Mouse (Mus musculus) liver, embryonic 14.5 days (tissue): ENCODE results near the gene Celsr2. TPM values are rescaled to one million over a fixed set of nuclear protein-coding genes. Genes with fewer than 3 reads are reported as not detected.

Experiments
- ATAC-seq: fragments of 200-750 bp; cut with Nextera tagmentation; 2 replicates; pipeline ENCODE4 v1.8.0; 2017; ENCODE audit warnings: moderate number of reproducible peaks, mild to moderate bottlenecking, moderate library complexity; ENCODE audit not compliant: insufficient read depth
- DNase-seq, 3 experiments: peaks; one replicate each; pipeline ENCODE4 v3.0.0-alpha.2; 2012 to 2013; ENCODE audit warnings: low read depth in 3 of 3, low spot score in 3 of 3
- H3K27ac ChIP-seq: fragments of 300-500 bp; sonication (generic); 2 replicates; pipeline ENCODE4 v1.5.1; 2014; ENCODE audit warnings: moderate library complexity, mild to moderate bottlenecking, control low read depth, inconsistent platforms
- H3K27me3 ChIP-seq: fragments of 300-500 bp; sonication (generic); 2 replicates; pipeline ENCODE4 v1.6.1; 2014; ENCODE audit warnings: mild to moderate bottlenecking, low read length, moderate library complexity; ENCODE audit not compliant: control insufficient read depth, insufficient read depth
- H3K36me3 ChIP-seq: fragments of 300-500 bp; sonication (generic); replicated peaks from 2 replicates; pipeline ENCODE4 v1.6.1; 2014; ENCODE audit warnings: low read depth; ENCODE audit not compliant: control insufficient read depth, insufficient read depth
- H3K4me1 ChIP-seq, 2 experiments: fragments of 200-500 bp in 1 of 2; fragments of 300-500 bp in 1 of 2; sonication (generic) in 1 of 2; replicated peaks; 2 replicates each; pipeline ENCODE4 v1.6.1; 2012 to 2014; ENCODE audit warnings: antibody characterized with exemption in 1 of 2, inconsistent platforms in 1 of 2, low read length in 1 of 2; ENCODE audit not compliant: control insufficient read depth in 2 of 2, insufficient read depth in 2 of 2
- H3K4me2 ChIP-seq: fragments of 300-500 bp; sonication (generic); 2 replicates; pipeline ENCODE4 v1.6.1; 2014; ENCODE audit warnings: low read depth, mild to moderate bottlenecking, control low read depth, moderate library complexity
- H3K4me3 ChIP-seq, 2 experiments: fragments of 200-500 bp in 1 of 2; fragments of 300-500 bp in 1 of 2; sonication (generic) in 1 of 2; 2 replicates each; pipeline ENCODE4 v1.5.1; 2012 to 2014; ENCODE audit warnings: low read depth in 2 of 2, low read length in 2 of 2, mild to moderate bottlenecking in 2 of 2, control low read depth in 1 of 2, inconsistent platforms in 1 of 2, moderate library complexity in 1 of 2; ENCODE audit not compliant: insufficient read depth in 1 of 2
- H3K9ac ChIP-seq: fragments of 300-500 bp; sonication (generic); replicated peaks from 2 replicates; pipeline ENCODE4 v1.6.1; 2014; ENCODE audit warnings: mild to moderate bottlenecking, control low read depth, moderate library complexity
- H3K9me3 ChIP-seq: fragments of 300-500 bp; sonication (generic); 2 replicates; pipeline ENCODE4 v1.6.1; 2016; ENCODE audit warnings: low read length, mixed read lengths; ENCODE audit not compliant: control insufficient read depth
- CTCF ChIP-seq: IDR thresholded peaks from 2 replicates; pipeline ENCODE4 v1.5.1; 2016; ENCODE audit warnings: antibody characterized with exemption, low read depth, control low read depth
- EP300 ChIP-seq: IDR thresholded peaks from 2 replicates; pipeline ENCODE4 v1.6.1; 2016; ENCODE audit warnings: antibody characterized with exemption, low read depth
- WGBS: fragments of 180-500 bp; shearing (Covaris S2); extraction: QIAGEN DNeasy Blood & Tissue Kit; methylation state at CpG from one replicate; pipeline ENCODE4 v1.1.7; 2014; ENCODE audit not compliant: insufficient replicate concordance; 5-methylcytosine and 5-hydroxymethylcytosine counted together
- polyA plus RNA-seq, 2 experiments: library from polyadenylated mRNA; depleted of rRNA in 1 of 2; stranded (reverse) in 1 of 2; unstranded in 1 of 2; fragments of >200 nt; fragmentation: Nextera tagmentation in 1 of 2; extraction: Ambion mirVana in 1 of 2; gene quantifications; 2 replicates each; pipeline versions ENCODE4 v1.2.1 to v1.2.3; 2012 to 2014

Gene Celsr2
- polyA plus RNA-seq, 2 experiments: 0.22 to 0.38 TPM

GRCm38 (mm10) chr3:108423844-108424801 lies 8.8 kb upstream of the Celsr2 start:
- Histone ChIP-seq H3K4me1 (peaks cover 2 to 3% of the 10 kb centered on the region in 2 experiments; a peak in 2 of 4 replicates), H3K9ac (no peak overlapping the region), H3K27me3 (no peaks in the 10 kb centered on the region), H3K4me2 (no peak overlapping the region), H3K36me3 (peaks cover 34% of the 10 kb centered on the region), H3K27ac (no peak overlapping the region), H3K4me3 (no peak overlapping the region), H3K9me3 (no peaks in the 10 kb centered on the region)
- whole genome bisulfite sequencing: 23% methylated on average over 11 of the region's 11 CpGs
- TF ChIP-seq CTCF (no peak), EP300 (no peak)
- ATAC-seq (peak; percentile 27; the same call in 1 of the 2 replicates), DNase-seq (no peak)

- TF ChIP-seq EP300 (no peak), CTCF (no peak)
- H3K4me2 ChIP-seq: no peak overlapping the region
- no peaks in the 10 kb centered on the region for H3K9me3 ChIP-seq
- ATAC-seq (no peak), DNase-seq (no peak)
- H3K36me3 ChIP-seq: peaks cover 22% of the 10 kb centered on the region
- no peak overlapping the region for H3K4me3 ChIP-seq
- peaks cover 2 to 3% of the 10 kb centered on the region in 2 experiments; a peak in 2 of 4 replicates for H3K4me1 ChIP-seq
- no peak overlapping the region for H3K9ac ChIP-seq
- no peak overlapping the region for H3K27ac ChIP-seq
- H3K27me3 ChIP-seq: no peaks in the 10 kb centered on the region
- WGBS: 41% methylated on average over 6 of the region's 6 CpGs
These were observed 7.7 kb upstream of the Celsr2 start for GRCm38 (mm10) chr3:108423006-108423405.

GRCm38 (mm10) chr3:108415831-108416223 lies 475 bp upstream of the Celsr2 start:
- H3K27me3 ChIP-seq: peaks cover 22% of the 10 kb centered on the region
- ATAC-seq (peak; percentile 66), DNase-seq (peak; percentile 32 to 41 (median 36))
- TF ChIP-seq EP300: no peak
- no peak for TF ChIP-seq CTCF
- H3K4me3 ChIP-seq: peak overlapping the region; percentile 50 to 54
- H3K9ac ChIP-seq: peak overlapping the region; percentile 47
- 0 out of 2 replicates have a peak, but pooled peaks cover 2% of the 10 kb centered on the region for H3K9me3 ChIP-seq
- H3K27ac ChIP-seq: no peak overlapping the region
- H3K4me2 ChIP-seq: peak overlapping the region; percentile 74
- H3K4me1 ChIP-seq: no peaks in the 10 kb centered on the region
- H3K36me3 ChIP-seq: no peaks in the 10 kb centered on the region
- WGBS: under 1% methylated on average over 48 of the region's 48 CpGs

GRCm38 (mm10) chr3:108413634-108414360 lies 1.6 kb downstream of the Celsr2 start:
- no peak for ATAC-seq
- Histone ChIP-seq H3K9me3 (0 out of 2 replicates have a peak, but pooled peaks cover 2% of the 10 kb centered on the region), H3K4me1 (no peaks in the 10 kb centered on the region), H3K27me3 (peaks cover 22% of the 10 kb centered on the region), H3K36me3 (no peaks in the 10 kb centered on the region), H3K4me3 (no peak overlapping the region), H3K27ac (no peak overlapping the region), H3K4me2 (no peak overlapping the region), H3K9ac (no peak overlapping the region)
- TF ChIP-seq EP300 (no peak), CTCF (no peak)
- 90% methylated on average over 35 of the region's 35 CpGs for WGBS
- DNase-seq: no peak

GRCm38 (mm10) chr3:108411754-108412121 lies 3.6 kb downstream of the Celsr2 start:
- Histone ChIP-seq H3K36me3 (no peaks in the 10 kb centered on the region), H3K4me1 (no peaks in the 10 kb centered on the region), H3K9me3 (0 out of 2 replicates have a peak, but pooled peaks cover 2% of the 10 kb centered on the region), H3K27ac (no peak overlapping the region), H3K4me3 (no peak overlapping the region), H3K9ac (no peak overlapping the region), H3K27me3 (peaks cover 19% of the 10 kb centered on the region), H3K4me2 (no peak overlapping the region)
- WGBS: 66% methylated on average over 8 of the region's 8 CpGs
- DNase-seq: no peak
- TF ChIP-seq CTCF (no peak), EP300 (no peak)
- no peak for ATAC-seq
